Mouse (Mus musculus) heart, postnatal 10 days (tissue): ENCODE results near the gene Clpp. TPM values are rescaled to one million over a fixed set of nuclear protein-coding genes. Genes with fewer than 3 reads are reported as not detected.

Experiments used
- DNase-seq, 2 experiments: peaks; one replicate each; pipeline ENCODE4 v3.0.0; 2021
- intact Hi-C: fragments of 180-260 bp; cut with DNase I; formaldehyde crosslinking; loops from one replicate; pipeline ENCODE4 v1.15.1; 2025
- total RNA-seq, 2 experiments: library from RNA; stranded (reverse); gene quantifications; 2 replicates each; pipeline ENCODE4 v1.2.3; 2021

Gene Clpp
- total RNA-seq = 10 to 100 TPM; 60.1 to 60.6 TPM

- intact Hi-C loops = loop anchor here (2.0 to 10.0 kb wide), 2 partner anchors 255 to 287 kb away; partner anchors contain the start of genes Gpr108 and Trip10
Measured at GRCm38 (mm10) chr17:56990115-56990746, at the start of gene Clpp. TSS of gene Clpp (plus strand) at chr17:56990305.

GRCm38 (mm10) chr17:56950915-56951314 lies 39.2 kb upstream of the Clpp start:
- intact Hi-C loops = loop anchor here (1.0 to 2.0 kb wide), 2 partner anchors 54 to 142 kb away; no protein-coding TSS in a partner anchor
- peak; percentile 46 to 67 for DNase-seq

More at GRCm38 (mm10) chr17:56990115-56990746, at the start of gene Clpp:
- peak; percentile 97 to 98 for DNase-seq

GRCm38 (mm10) chr17:56952639-56953038 lies 37.5 kb upstream of the Clpp start:
- intact Hi-C loops = no loop called here
- DNase-seq = no peak

GRCm38 (mm10) chr17:56954871-56955270 lies 35.2 kb upstream of the Clpp start:
- no peak for DNase-seq
- intact Hi-C loops = no loop called here

GRCm38 (mm10) chr17:56957763-56958429 lies 32.2 kb upstream of the Clpp start:
- peak in 1 of 2 experiments; percentile 31 for DNase-seq
- intact Hi-C loops = no loop called here

- intact Hi-C loops = no loop called here
- no peak for DNase-seq
Measured at GRCm38 (mm10) chr17:56958667-56959066, 31.4 kb upstream of the Clpp start.

- intact Hi-C loops = no loop called here
- no peak for DNase-seq
Measured at GRCm38 (mm10) chr17:56961880-56962279, 28.2 kb upstream of the Clpp start.

- intact Hi-C loops = no loop called here
- DNase-seq = no peak
Measured at GRCm38 (mm10) chr17:56962642-56963405, 27.3 kb upstream of the Clpp start.

GRCm38 (mm10) chr17:56963646-56964045 lies 26.5 kb upstream of the Clpp start:
- DNase-seq = no peak
- intact Hi-C loops = no loop called here

- DNase-seq = no peak
- intact Hi-C loops = no loop called here
Measured at GRCm38 (mm10) chr17:56969321-56969720, 20.8 kb upstream of the Clpp start.

- intact Hi-C loops = no loop called here
- no peak for DNase-seq
Measured at GRCm38 (mm10) chr17:56970081-56970480, 20.0 kb upstream of the Clpp start.

- DNase-seq = no peak
- intact Hi-C loops = no loop called here
Measured at GRCm38 (mm10) chr17:56973956-56974707, 16.0 kb upstream of the Clpp start.

- DNase-seq = no peak
- intact Hi-C loops = no loop called here
Measured at GRCm38 (mm10) chr17:56974708-56975240, 15.3 kb upstream of the Clpp start.

GRCm38 (mm10) chr17:56975391-56975790 lies 14.7 kb upstream of the Clpp start:
- intact Hi-C loops = no loop called here
- DNase-seq = no peak

- intact Hi-C loops = no loop called here
- no peak for DNase-seq
Measured at GRCm38 (mm10) chr17:56976531-56977390, 13.3 kb upstream of the Clpp start.

GRCm38 (mm10) chr17:56979524-56979923 lies 10.6 kb upstream of the Clpp start:
- intact Hi-C loops = no loop called here
- DNase-seq = no peak

- no peak for DNase-seq
- intact Hi-C loops = no loop called here
Measured at GRCm38 (mm10) chr17:56981049-56981448, 9.1 kb upstream of the Clpp start.

- DNase-seq = no peak
- intact Hi-C loops = no loop called here
Measured at GRCm38 (mm10) chr17:56982013-56982412, 8.1 kb upstream of the Clpp start, which contains the start of gene Acer1. TSS of gene Acer1 (minus strand) at chr17:56982126.

GRCm38 (mm10) chr17:56984886-56985285 lies 5.2 kb upstream of the Clpp start:
- intact Hi-C loops = loop anchor here (5.0 kb wide), 1 partner anchor 53 kb away; no protein-coding TSS in a partner anchor
- DNase-seq = no peak
